Mouse (Mus musculus): ENCODE measurements around the gene Fxyd2. TPM values are rescaled to one million over a fixed set of nuclear protein-coding genes. Genes with fewer than 3 reads are reported as not detected.

The Fxyd2 gene
- total RNA-seq, 2 experiments from 2014 or later = 2.3 to 7.3 TPM

GRCm38 (mm10) chr9:45426456-45426855, 27.0 kb downstream of the Fxyd2 start, which contains the start of gene Dscaml1:
Gene Dscaml1, plus strand, starts transcription at chr9:45426628.
- no peak for DNase-seq

- DNase-seq = no peak
Observed at GRCm38 (mm10) chr9:45429392-45429791, 29.9 kb downstream of the Fxyd2 start.

GRCm38 (mm10) chr9:45429951-45430697, 30.7 kb downstream of the Fxyd2 start:
- peak; percentile 23 for DNase-seq

- no peak for DNase-seq
Observed at GRCm38 (mm10) chr9:45430698-45430959, 31.2 kb downstream of the Fxyd2 start.

- no peak for DNase-seq
Observed at GRCm38 (mm10) chr9:45431150-45431549, 31.7 kb downstream of the Fxyd2 start.

GRCm38 (mm10) chr9:45432639-45433038, 33.2 kb downstream of the Fxyd2 start:
- DNase-seq = no peak

- DNase-seq = no peak
Observed at GRCm38 (mm10) chr9:45433119-45433518, 33.6 kb downstream of the Fxyd2 start.

- DNase-seq = no peak
Observed at GRCm38 (mm10) chr9:45434171-45434570, 34.7 kb downstream of the Fxyd2 start.

GRCm38 (mm10) chr9:45439025-45439424, 39.6 kb downstream of the Fxyd2 start:
- no peak for DNase-seq

- no peak for DNase-seq
Observed at GRCm38 (mm10) chr9:45440083-45440784, 40.8 kb downstream of the Fxyd2 start.

- DNase-seq = no peak
Observed at GRCm38 (mm10) chr9:45444251-45444798, 44.9 kb downstream of the Fxyd2 start.

GRCm38 (mm10) chr9:45449658-45450057, 50.2 kb downstream of the Fxyd2 start:
- no peak for DNase-seq

- DNase-seq = no peak
Observed at GRCm38 (mm10) chr9:45451346-45451745, 51.9 kb downstream of the Fxyd2 start.

- no peak for DNase-seq
Observed at GRCm38 (mm10) chr9:45454032-45454431, 54.6 kb downstream of the Fxyd2 start.

GRCm38 (mm10) chr9:45454889-45455610, 55.6 kb downstream of the Fxyd2 start:
- no peak for DNase-seq

GRCm38 (mm10) chr9:45457200-45457599, 57.7 kb downstream of the Fxyd2 start:
- DNase-seq = no peak

GRCm38 (mm10) chr9:45458363-45458762, 58.9 kb downstream of the Fxyd2 start:
- no peak for DNase-seq

Other genes starting within 250 kb of the Fxyd2 start
- gene BC049352, start 217.7 kb upstream of the Fxyd2 start, total RNA-seq (2021) = not detected
- gene Tmprss4, start 195.6 kb upstream of the Fxyd2 start, total RNA-seq (2021) = not detected
- 1 to 10 TPM; 2.6 TPM for gene Il10ra, start 130.5 kb upstream of the Fxyd2 start, total RNA-seq (2021)
- gene Tmprss13, start 80.6 kb upstream of the Fxyd2 start, total RNA-seq (2021) = under 1 TPM in 1 of 2 experiments, not detected in 1; 0.27 TPM
- 100 to 1,000 TPM in 1 of 2 experiments, 10 to 100 TPM in 1; 97.7 to 120 TPM for gene Fxyd6, start 29.5 kb upstream of the Fxyd2 start, total RNA-seq (2021)
- 1 to 10 TPM in 1 of 2 experiments, under 1 TPM in 1; 0.33 to 1.1 TPM for gene Dscaml1, start 27.0 kb downstream of the Fxyd2 start, total RNA-seq (2021)